Mouse (Mus musculus) cerebellum, adult 2 months (tissue): ENCODE data around the gene Pef1.

Experiments
- CTCF ChIP-seq: fragments of 200-500 bp; IDR thresholded peaks from 2 replicates; pipeline ENCODE4 v1.5.1; 2011; ENCODE audit warnings: low read depth, mild to moderate bottlenecking, control low read depth, low read length, moderate library complexity, borderline replicate concordance; ENCODE audit not compliant: insufficient read depth
- POLR2A ChIP-seq: fragments of 200-500 bp; IDR thresholded peaks from 2 replicates; pipeline ENCODE4 v1.6.1; 2011; ENCODE audit warnings: low read length, control low read depth, borderline replicate concordance; ENCODE audit not compliant: insufficient read depth

GRCm38 (mm10) chr4:130073367-130073766 lies 29.0 kb upstream of the Pef1 start:
- TF ChIP-seq CTCF (no peak), POLR2A (no peak)
